Mouse (Mus musculus) ES-E14 (cell line): ENCODE measurements around the gene Iqcc. TPM values are rescaled to one million over a fixed set of nuclear protein-coding genes. Genes with fewer than 3 reads are reported as not detected.

Source experiments
- DNase-seq: peaks from one replicate; pipeline ENCODE4 v3.0.0-alpha.2; 2013; ENCODE audit warnings: low read depth, low spot score
- H3K27ac ChIP-seq: 2 replicates; pipeline ENCODE4 v1.5.1; 2012; ENCODE audit warnings: low read depth, mild to moderate bottlenecking, low read length, moderate library complexity, mixed read lengths; ENCODE audit not compliant: poor library complexity, insufficient read depth, severe bottlenecking
- H3K36me3 ChIP-seq: 2 replicates; pipeline ENCODE4 v1.6.1; 2012; ENCODE audit warnings: mild to moderate bottlenecking, low read length, moderate library complexity, mixed read lengths; ENCODE audit not compliant: control insufficient read depth, poor library complexity, insufficient read depth, severe bottlenecking
- H3K4me1 ChIP-seq, 2 experiments: fragments of 150-350 bp in 1 of 2; sonication (generic) in 1 of 2; 2 replicates each; pipeline ENCODE4 v1.6.1; 2012; ENCODE audit warnings: low read length in 2 of 2, mild to moderate bottlenecking in 1 of 2, mixed read lengths in 1 of 2; ENCODE audit not compliant: control insufficient read depth in 2 of 2, insufficient read depth in 2 of 2, poor library complexity in 1 of 2
- H3K4me3 ChIP-seq, 2 experiments: fragments of 150-350 bp in 1 of 2; sonication (generic) in 1 of 2; 2 replicates each; pipeline ENCODE4 v1.5.1; 2012; ENCODE audit warnings: low read length in 2 of 2, low read depth in 1 of 2, mild to moderate bottlenecking in 1 of 2, mixed read lengths in 1 of 2; ENCODE audit not compliant: insufficient read depth in 1 of 2, poor library complexity in 1 of 2, severe bottlenecking in 1 of 2
- H3K9ac ChIP-seq: 2 replicates; pipeline ENCODE4 v1.6.1; 2012; ENCODE audit warnings: low read depth, mild to moderate bottlenecking, low read length, mixed read lengths; ENCODE audit not compliant: poor library complexity, insufficient read depth, severe bottlenecking
- H3K9me3 ChIP-seq: fragments of 150-350 bp; sonication (generic); 2 replicates; pipeline ENCODE4 v1.6.1; 2012; ENCODE audit warnings: low read depth, mild to moderate bottlenecking, low read length; ENCODE audit not compliant: control insufficient read depth, insufficient read depth
- CHD2 ChIP-seq: IDR thresholded peaks from 2 replicates; pipeline ENCODE4 v1.6.1; 2014; ENCODE audit warnings: mild to moderate bottlenecking, low read depth, low read length, inconsistent platforms
- HCFC1 ChIP-seq: IDR thresholded peaks from 2 replicates; pipeline ENCODE4 v1.6.1; 2012; ENCODE audit warnings: low read length, inconsistent platforms, borderline replicate concordance; ENCODE audit not compliant: insufficient read depth
- MAFK ChIP-seq: IDR thresholded peaks from 2 replicates; pipeline ENCODE4 v1.6.1; 2014; ENCODE audit warnings: mild to moderate bottlenecking, low read depth, low read length, inconsistent platforms; ENCODE audit not compliant: insufficient read depth
- ZC3H11A ChIP-seq: IDR thresholded peaks from 2 replicates; pipeline ENCODE4 v1.6.1; 2012; ENCODE audit warnings: low read depth, mild to moderate bottlenecking, inconsistent platforms, low read length, borderline replicate concordance
- ZNF384 ChIP-seq: IDR thresholded peaks from 2 replicates; pipeline ENCODE4 v1.6.1; 2012; ENCODE audit warnings: low read depth, low read length, inconsistent platforms
- in situ Hi-C, 2 experiments: fragments of 600-800 bp; cut with MboI; formaldehyde crosslinking; loops; one replicate each; pipeline ENCODE4 v1.15.1; 2025; ENCODE audit warnings: low sequenced_read_pairs in 2 of 2, inconsistent platforms in 1 of 2; ENCODE audit not compliant: unreplicated experiment in 2 of 2
- total RNA-seq: library from RNA; depleted of rRNA; stranded (reverse); fragments of 300-350 nt; gene quantifications from 2 replicates; pipeline ENCODE4 v1.2.3, GENCODE M21; 2012

The Iqcc gene
- total RNA-seq, 1 experiment = 7.9 TPM

GRCm38 (mm10) chr4:129575171-129575844 lies 43.6 kb downstream of the Iqcc start:
- Histone ChIP-seq H3K4me1 (peaks cover 0 to 9% of the 10 kb centered on the region in 2 experiments; a peak in 2 of 4 replicates), H3K9ac (no peak overlapping the region), H3K4me3 (no peak overlapping the region), H3K27ac (no peak overlapping the region), H3K9me3 (no peaks in the 10 kb centered on the region), H3K36me3 (no peaks in the 10 kb centered on the region)
- DNase-seq = no peak
- in situ Hi-C loops = no loop called here
- TF ChIP-seq ZC3H11A = no peak

- no peak for TF ChIP-seq CHD2
- TF ChIP-seq ZNF384 = no peak
- no peak for TF ChIP-seq MAFK
- TF ChIP-seq HCFC1 = no peak
- no peak for TF ChIP-seq ZC3H11A
- Histone ChIP-seq H3K4me1 (peaks cover 3 to 13% of the 10 kb centered on the region in 2 experiments; a peak in 2 of 4 replicates), H3K4me3 (no peak within 1 kb of the TSS), H3K27ac (no peak within 1 kb of the TSS), H3K36me3 (no peaks in the 10 kb centered on the region), H3K9ac (no peak within 1 kb of the TSS), H3K9me3 (no peaks in the 10 kb centered on the region)
- no peak for DNase-seq
- in situ Hi-C loops = no loop called here
Measured at GRCm38 (mm10) chr4:129573430-129573829, 45.5 kb downstream of the Iqcc start, which contains the start of gene Lck. Lck (minus strand) TSS chr4:129573641.

GRCm38 (mm10) chr4:129573093-129573370 lies 45.9 kb downstream of the Iqcc start:
- H3K9me3 ChIP-seq = no peaks in the 10 kb centered on the region
- no peaks in the 10 kb centered on the region for H3K36me3 ChIP-seq
- no peak overlapping the region for H3K9ac ChIP-seq
- no peak overlapping the region for H3K4me3 ChIP-seq
- TF ChIP-seq CHD2 = no peak
- TF ChIP-seq HCFC1 = no peak
- TF ChIP-seq ZC3H11A = no peak
- no peak for TF ChIP-seq MAFK
- no peak for TF ChIP-seq ZNF384
- H3K4me1 ChIP-seq = peaks cover 3 to 13% of the 10 kb centered on the region in 2 experiments; a peak in 2 of 4 replicates
- no peak overlapping the region for H3K27ac ChIP-seq
- no peak for DNase-seq
- in situ Hi-C loops = no loop called here

- Histone ChIP-seq H3K27ac (no peak overlapping the region), H3K36me3 (no peaks in the 10 kb centered on the region), H3K4me3 (no peak overlapping the region), H3K9ac (no peak overlapping the region), H3K4me1 (peaks cover 3 to 13% of the 10 kb centered on the region in 2 experiments; a peak in 2 of 4 replicates), H3K9me3 (no peaks in the 10 kb centered on the region)
- DNase-seq = no peak
- in situ Hi-C loops = no loop called here
- TF ChIP-seq HCFC1 = no peak
- TF ChIP-seq CHD2 = no peak
- TF ChIP-seq ZC3H11A = no peak
- no peak for TF ChIP-seq ZNF384
- no peak for TF ChIP-seq MAFK
Measured at GRCm38 (mm10) chr4:129572236-129573092, 46.4 kb downstream of the Iqcc start.
